Mouse (Mus musculus) gastrocnemius, adult 2 months (tissue): Measurements from ENCODE around the gene Maats1. TPM values are rescaled to one million over a fixed set of nuclear protein-coding genes. Genes with fewer than 3 reads are reported as not detected.

ENCODE experiments used
- DNase-seq: peaks from one replicate; pipeline ENCODE4 v3.0.0; 2022
- H3K27ac ChIP-seq: fragments of 200-600 bp; 2 replicates; pipeline ENCODE4 v1.8.1; 2022; ENCODE audit warnings: mild to moderate bottlenecking
- H3K4me3 ChIP-seq: fragments of 200-600 bp; 2 replicates; pipeline ENCODE4 v1.8.1; 2022; ENCODE audit warnings: mild to moderate bottlenecking, moderate library complexity
- CTCF ChIP-seq: fragments of 200-600 bp; IDR thresholded peaks from 2 replicates; pipeline ENCODE4 v1.8.1; 2022; ENCODE audit warnings: antibody characterized with exemption, mild to moderate bottlenecking, moderate library complexity
- intact Hi-C: fragments of 180-260 bp; cut with DNase I; formaldehyde crosslinking; loops from one replicate; pipeline ENCODE4 v1.15.1; 2025
- total RNA-seq, 2 experiments: library from RNA; stranded (reverse); gene quantifications; 2 replicates each; pipeline ENCODE4 v1.2.3; 2021

Maats1 gene
- total RNA-seq, 2 experiments from 2014 or later, result not detected

- no peak for TF ChIP-seq CTCF
- Histone ChIP-seq H3K27ac (peak overlapping the region; percentile 96), H3K4me3 (peak overlapping the region; percentile 1; the same call in 1 of the 2 replicates)
- intact Hi-C loops, result no loop called here
- DNase-seq, result peak; percentile 46
Measured at GRCm38 (mm10) chr16:38369431-38369830, 27.5 kb upstream of the Maats1 start.

- intact Hi-C loops, result no loop called here
- H3K4me3 ChIP-seq, result peak overlapping the region; percentile 1; the same call in 1 of the 2 replicates
- TF ChIP-seq CTCF, result no peak
- peak overlapping the region; percentile 96 for H3K27ac ChIP-seq
- DNase-seq, result no peak
Measured at GRCm38 (mm10) chr16:38369000-38369399, 27.1 kb upstream of the Maats1 start.

GRCm38 (mm10) chr16:38368336-38368735 lies 26.4 kb upstream of the Maats1 start:
- TF ChIP-seq CTCF, result no peak
- DNase-seq, result peak; percentile 56
- Histone ChIP-seq H3K4me3 (peak overlapping the region; percentile 15; the same call in 1 of the 2 replicates), H3K27ac (peak overlapping the region; percentile 96)
- intact Hi-C loops, result no loop called here

- Histone ChIP-seq H3K27ac (peak overlapping the region; percentile 92), H3K4me3 (no peak overlapping the region; the same call in 1 of the 2 replicates)
- DNase-seq, result no peak
- TF ChIP-seq CTCF, result no peak
- intact Hi-C loops, result no loop called here
Measured at GRCm38 (mm10) chr16:38366231-38366630, 24.3 kb upstream of the Maats1 start.

GRCm38 (mm10) chr16:38365390-38365789 lies 23.4 kb upstream of the Maats1 start:
- H3K4me3 ChIP-seq, result peak overlapping the region; percentile 79
- no peak for DNase-seq
- intact Hi-C loops, result no loop called here
- H3K27ac ChIP-seq, result peak overlapping the region; percentile 92
- TF ChIP-seq CTCF, result no peak

- H3K4me3 ChIP-seq, result peak overlapping the region; percentile 79
- TF ChIP-seq CTCF, result no peak
- intact Hi-C loops, result loop anchor here (5.0 kb wide), 1 partner anchor 34 kb away; no protein-coding TSS in a partner anchor
- DNase-seq, result peak; percentile 41
- H3K27ac ChIP-seq, result peak overlapping the region; percentile 92
Measured at GRCm38 (mm10) chr16:38363657-38364056, 21.7 kb upstream of the Maats1 start.

- Histone ChIP-seq H3K4me3 (peak overlapping the region; percentile 79), H3K27ac (peak overlapping the region; percentile 92)
- intact Hi-C loops, result loop anchor here (5.0 kb wide), 1 partner anchor 34 kb away; no protein-coding TSS in a partner anchor
- no peak for DNase-seq
- no peak for TF ChIP-seq CTCF
Measured at GRCm38 (mm10) chr16:38363256-38363595, 21.3 kb upstream of the Maats1 start.

- TF ChIP-seq CTCF, result no peak
- intact Hi-C loops, result loop anchor here (5.0 kb wide), 1 partner anchor 35 kb away; no protein-coding TSS in a partner anchor
- DNase-seq, result peak; percentile 57
- Histone ChIP-seq H3K4me3 (peak overlapping the region; percentile 79), H3K27ac (peak overlapping the region; percentile 92)
Measured at GRCm38 (mm10) chr16:38362493-38363255, 20.7 kb upstream of the Maats1 start.

GRCm38 (mm10) chr16:38361933-38362332 lies 20.0 kb upstream of the Maats1 start, which contains the start of gene Popdc2:
TSS of gene Popdc2 (plus strand) at chr16:38362209.
- DNase-seq, result peak; percentile 74
- intact Hi-C loops, result loop anchor here (2.0 to 5.0 kb wide), 2 partner anchors 35 to 91 kb away; partner anchors contain the start of gene Adprh
- Histone ChIP-seq H3K27ac (peak within 1 kb of the TSS; percentile 92), H3K4me3 (peak within 1 kb of the TSS; percentile 79)
- no peak for TF ChIP-seq CTCF

GRCm38 (mm10) chr16:38360317-38360716 lies 18.4 kb upstream of the Maats1 start:
- DNase-seq, result peak; percentile 47
- intact Hi-C loops, result loop anchor here (2.0 to 5.0 kb wide), 2 partner anchors 37 to 92 kb away; partner anchors contain the start of gene Adprh
- TF ChIP-seq CTCF, result no peak
- H3K27ac ChIP-seq, result peak overlapping the region; percentile 92
- no peak overlapping the region for H3K4me3 ChIP-seq

GRCm38 (mm10) chr16:38359857-38360256 lies 17.9 kb upstream of the Maats1 start:
- Histone ChIP-seq H3K27ac (peak overlapping the region; percentile 92), H3K4me3 (no peak overlapping the region)
- TF ChIP-seq CTCF, result no peak
- no peak for DNase-seq
- intact Hi-C loops, result loop anchor here (2.0 to 5.0 kb wide), 2 partner anchors 37 to 93 kb away; partner anchors contain the start of gene Adprh

- Histone ChIP-seq H3K4me3 (no peak overlapping the region), H3K27ac (no peak overlapping the region)
- no peak for TF ChIP-seq CTCF
- intact Hi-C loops, result no loop called here
- no peak for DNase-seq
Measured at GRCm38 (mm10) chr16:38359241-38359640, 17.3 kb upstream of the Maats1 start.

- Histone ChIP-seq H3K4me3 (no peak overlapping the region), H3K27ac (no peak overlapping the region)
- no peak for DNase-seq
- intact Hi-C loops, result no loop called here
- no peak for TF ChIP-seq CTCF
Measured at GRCm38 (mm10) chr16:38358256-38358812, 16.4 kb upstream of the Maats1 start.
